Mouse (Mus musculus): ENCODE results near the gene Mtmr2. TPM values are rescaled to one million over a fixed set of nuclear protein-coding genes. Genes with fewer than 3 reads are reported as not detected.
"Not testable (repeated sequence)": the region's sequence is repeated elsewhere in the genome, so short reads cannot be mapped to it uniquely, and the experiment has no call there.

Gene Mtmr2
- polyA plus RNA-seq, 1 experiment from 2014 or later, result 61.4 TPM

- not testable (repeated sequence) for ATAC-seq; H3K9ac ChIP-seq (ENCODE audit: low read depth, low read length); H3K9me3 ChIP-seq (ENCODE audit: control insufficient read depth, low read length); H3K27me3 ChIP-seq (replicated peaks; ENCODE audit: control insufficient read depth, insufficient read depth, low read length); H3K4me1 ChIP-seq (ENCODE audit: control insufficient read depth, insufficient read depth, low read length); H3K4me2 ChIP-seq (ENCODE audit: low read depth, low read length); H3K27ac ChIP-seq (ENCODE audit: low read length); H3K4me3 ChIP-seq (ENCODE audit: low read length)
- H3K36me3 ChIP-seq (ENCODE audit: control insufficient read depth, insufficient read depth, low read length), result peaks cover 10% of the 10 kb centered on the region; the same call in 1 of the 2 replicates
- 96% methylated on average over 7 of the region's 8 CpGs for WGBS
Measured at GRCm38 (mm10) chr9:13790864-13791263, 42.7 kb downstream of the Mtmr2 start.

- no peaks in the 10 kb centered on the region for H3K4me1 ChIP-seq (ENCODE audit: control insufficient read depth, insufficient read depth, low read length)
- H3K27me3 ChIP-seq (replicated peaks; ENCODE audit: control insufficient read depth, insufficient read depth, low read length), result no peaks in the 10 kb centered on the region
- H3K4me2 ChIP-seq (ENCODE audit: low read depth, low read length), result no peak overlapping the region
- ATAC-seq, result no peak
- whole genome bisulfite sequencing, result 83% methylated on average over 1 of the region's 1 CpGs
- no peaks in the 10 kb centered on the region for H3K9me3 ChIP-seq (ENCODE audit: control insufficient read depth, low read length)
- H3K4me3 ChIP-seq (ENCODE audit: low read length), result no peak overlapping the region
- H3K27ac ChIP-seq (ENCODE audit: low read length), result no peak overlapping the region
- H3K9ac ChIP-seq (ENCODE audit: low read depth, low read length), result no peak overlapping the region
- peaks cover 3% of the 10 kb centered on the region; the same call in 1 of the 2 replicates for H3K36me3 ChIP-seq (ENCODE audit: control insufficient read depth, insufficient read depth, low read length)
Measured at GRCm38 (mm10) chr9:13794302-13794701, 46.1 kb downstream of the Mtmr2 start.

GRCm38 (mm10) chr9:13794756-13795155 is 46.5 kb downstream of the Mtmr2 start:
- Histone ChIP-seq H3K36me3 (ENCODE audit: control insufficient read depth, insufficient read depth, low read length) (0 out of 2 replicates have a peak, but pooled peaks cover 3% of the 10 kb centered on the region), H3K4me1 (ENCODE audit: control insufficient read depth, insufficient read depth, low read length) (no peaks in the 10 kb centered on the region), H3K4me3 (ENCODE audit: low read length) (no peak overlapping the region), H3K9me3 (ENCODE audit: control insufficient read depth, low read length) (no peaks in the 10 kb centered on the region), H3K4me2 (ENCODE audit: low read depth, low read length) (no peak overlapping the region), H3K27ac (ENCODE audit: low read length) (no peak overlapping the region), H3K9ac (ENCODE audit: low read depth, low read length) (no peak overlapping the region), H3K27me3 (replicated peaks; ENCODE audit: control insufficient read depth, insufficient read depth, low read length) (no peaks in the 10 kb centered on the region)
- WGBS, result 90% methylated on average over 2 of the region's 2 CpGs
- no peak for ATAC-seq

- Histone ChIP-seq H3K9ac (ENCODE audit: low read depth, low read length) (no peak overlapping the region), H3K9me3 (ENCODE audit: control insufficient read depth, low read length) (no peaks in the 10 kb centered on the region), H3K4me2 (ENCODE audit: low read depth, low read length) (no peak overlapping the region), H3K27me3 (replicated peaks; ENCODE audit: control insufficient read depth, insufficient read depth, low read length) (no peaks in the 10 kb centered on the region), H3K36me3 (ENCODE audit: control insufficient read depth, insufficient read depth, low read length) (peaks cover 4% of the 10 kb centered on the region; the same call in 1 of the 2 replicates), H3K4me3 (ENCODE audit: low read length) (no peak overlapping the region), H3K4me1 (ENCODE audit: control insufficient read depth, insufficient read depth, low read length) (no peaks in the 10 kb centered on the region), H3K27ac (ENCODE audit: low read length) (no peak overlapping the region)
- WGBS, result 86% methylated on average over 1 of the region's 1 CpGs
- no peak for ATAC-seq
Measured at GRCm38 (mm10) chr9:13804480-13804879, 56.3 kb downstream of the Mtmr2 start.

GRCm38 (mm10) chr9:13806854-13807253 is 58.6 kb downstream of the Mtmr2 start:
- Histone ChIP-seq H3K9me3 (ENCODE audit: control insufficient read depth, low read length) (no peaks in the 10 kb centered on the region), H3K27ac (ENCODE audit: low read length) (no peak overlapping the region), H3K36me3 (ENCODE audit: control insufficient read depth, insufficient read depth, low read length) (peaks cover 9% of the 10 kb centered on the region; the same call in 1 of the 2 replicates), H3K4me1 (ENCODE audit: control insufficient read depth, insufficient read depth, low read length) (no peaks in the 10 kb centered on the region), H3K4me2 (ENCODE audit: low read depth, low read length) (no peak overlapping the region), H3K27me3 (replicated peaks; ENCODE audit: control insufficient read depth, insufficient read depth, low read length) (no peaks in the 10 kb centered on the region), H3K4me3 (ENCODE audit: low read length) (no peak overlapping the region), H3K9ac (ENCODE audit: low read depth, low read length) (no peak overlapping the region)
- WGBS, result 91% methylated on average over 7 of the region's 7 CpGs
- ATAC-seq, result no peak

- ATAC-seq, result no peak
- H3K9ac ChIP-seq (ENCODE audit: low read depth, low read length), result no peak overlapping the region
- H3K4me3 ChIP-seq (ENCODE audit: low read length), result no peak overlapping the region
- no peak overlapping the region for H3K4me2 ChIP-seq (ENCODE audit: low read depth, low read length)
- 76% methylated on average over 5 of the region's 5 CpGs for WGBS
- H3K36me3 ChIP-seq (ENCODE audit: control insufficient read depth, insufficient read depth, low read length), result peaks cover 9% of the 10 kb centered on the region; the same call in 1 of the 2 replicates
- no peaks in the 10 kb centered on the region for H3K9me3 ChIP-seq (ENCODE audit: control insufficient read depth, low read length)
- H3K27me3 ChIP-seq (replicated peaks; ENCODE audit: control insufficient read depth, insufficient read depth, low read length), result no peaks in the 10 kb centered on the region
- H3K27ac ChIP-seq (ENCODE audit: low read length), result no peak overlapping the region
- no peaks in the 10 kb centered on the region for H3K4me1 ChIP-seq (ENCODE audit: control insufficient read depth, insufficient read depth, low read length)
Measured at GRCm38 (mm10) chr9:13807657-13808056, 59.4 kb downstream of the Mtmr2 start.

- Histone ChIP-seq H3K9me3 (ENCODE audit: control insufficient read depth, low read length) (no peaks in the 10 kb centered on the region), H3K4me3 (ENCODE audit: low read length) (no peak overlapping the region), H3K4me2 (ENCODE audit: low read depth, low read length) (no peak overlapping the region), H3K9ac (ENCODE audit: low read depth, low read length) (no peak overlapping the region), H3K36me3 (ENCODE audit: control insufficient read depth, insufficient read depth, low read length) (peaks cover 9% of the 10 kb centered on the region; the same call in 1 of the 2 replicates), H3K4me1 (ENCODE audit: control insufficient read depth, insufficient read depth, low read length) (no peaks in the 10 kb centered on the region), H3K27me3 (replicated peaks; ENCODE audit: control insufficient read depth, insufficient read depth, low read length) (no peaks in the 10 kb centered on the region), H3K27ac (ENCODE audit: low read length) (no peak overlapping the region)
- ATAC-seq, result no peak
Measured at GRCm38 (mm10) chr9:13809937-13810336, 61.7 kb downstream of the Mtmr2 start.

GRCm38 (mm10) chr9:13818369-13818768 is 70.2 kb downstream of the Mtmr2 start:
- Histone ChIP-seq H3K9me3 (ENCODE audit: control insufficient read depth, low read length) (no peaks in the 10 kb centered on the region), H3K4me1 (ENCODE audit: control insufficient read depth, insufficient read depth, low read length) (no peaks in the 10 kb centered on the region), H3K4me3 (ENCODE audit: low read length) (no peak overlapping the region), H3K27me3 (replicated peaks; ENCODE audit: control insufficient read depth, insufficient read depth, low read length) (no peaks in the 10 kb centered on the region), H3K36me3 (ENCODE audit: control insufficient read depth, insufficient read depth, low read length) (0 out of 2 replicates have a peak, but pooled peaks cover 12% of the 10 kb centered on the region), H3K9ac (ENCODE audit: low read depth, low read length) (no peak overlapping the region), H3K27ac (ENCODE audit: low read length) (no peak overlapping the region), H3K4me2 (ENCODE audit: low read depth, low read length) (no peak overlapping the region)
- no peak for ATAC-seq
- WGBS, result 92% methylated on average over 9 of the region's 9 CpGs

GRCm38 (mm10) chr9:13820774-13821173 is 72.6 kb downstream of the Mtmr2 start:
- Histone ChIP-seq H3K4me3 (ENCODE audit: low read length) (no peak overlapping the region), H3K36me3 (ENCODE audit: control insufficient read depth, insufficient read depth, low read length) (0 out of 2 replicates have a peak, but pooled peaks cover 12% of the 10 kb centered on the region), H3K4me2 (ENCODE audit: low read depth, low read length) (no peak overlapping the region), H3K9ac (ENCODE audit: low read depth, low read length) (no peak overlapping the region), H3K9me3 (ENCODE audit: control insufficient read depth, low read length) (no peaks in the 10 kb centered on the region), H3K4me1 (ENCODE audit: control insufficient read depth, insufficient read depth, low read length) (peaks cover 9% of the 10 kb centered on the region), H3K27ac (ENCODE audit: low read length) (no peak overlapping the region), H3K27me3 (replicated peaks; ENCODE audit: control insufficient read depth, insufficient read depth, low read length) (no peaks in the 10 kb centered on the region)
- WGBS, result 90% methylated on average over 3 of the region's 3 CpGs
- ATAC-seq, result no peak

- Histone ChIP-seq H3K27ac (ENCODE audit: low read length) (peak overlapping the region; percentile 99), H3K4me1 (ENCODE audit: control insufficient read depth, insufficient read depth, low read length) (peaks cover 13% of the 10 kb centered on the region), H3K9me3 (ENCODE audit: control insufficient read depth, low read length) (no peaks in the 10 kb centered on the region), H3K4me3 (ENCODE audit: low read length) (peak overlapping the region; percentile 90), H3K27me3 (replicated peaks; ENCODE audit: control insufficient read depth, insufficient read depth, low read length) (no peaks in the 10 kb centered on the region), H3K4me2 (ENCODE audit: low read depth, low read length) (peak overlapping the region; percentile 76), H3K9ac (ENCODE audit: low read depth, low read length) (peak overlapping the region; percentile 92), H3K36me3 (ENCODE audit: control insufficient read depth, insufficient read depth, low read length) (no peaks in the 10 kb centered on the region)
- no peak for ATAC-seq
- WGBS, result 3% methylated on average over 8 of the region's 8 CpGs
Measured at GRCm38 (mm10) chr9:13825896-13826295, 77.7 kb downstream of the Mtmr2 start.

Data from intestine, embryonic 16.5 days (tissue).